Mouse (Mus musculus) gonadal fat pad, adult 2 months (tissue): Measurements from ENCODE around the gene Trim66. TPM values are rescaled to one million over a fixed set of nuclear protein-coding genes. Genes with fewer than 3 reads are reported as not detected.

ENCODE experiments used
- DNase-seq: peaks from one replicate; pipeline ENCODE4 v3.0.0-alpha.2; 2012; ENCODE audit warnings: low read depth
- polyA plus RNA-seq: library from polyadenylated mRNA; depleted of rRNA; stranded (reverse); fragments of >200 nt; gene quantifications from 2 replicates; pipeline ENCODE4 v1.2.3, GENCODE M21; 2012; rRNA removed

Gene Trim66
- polyA plus RNA-seq, 1 experiment: 0.27 TPM

DNA sequence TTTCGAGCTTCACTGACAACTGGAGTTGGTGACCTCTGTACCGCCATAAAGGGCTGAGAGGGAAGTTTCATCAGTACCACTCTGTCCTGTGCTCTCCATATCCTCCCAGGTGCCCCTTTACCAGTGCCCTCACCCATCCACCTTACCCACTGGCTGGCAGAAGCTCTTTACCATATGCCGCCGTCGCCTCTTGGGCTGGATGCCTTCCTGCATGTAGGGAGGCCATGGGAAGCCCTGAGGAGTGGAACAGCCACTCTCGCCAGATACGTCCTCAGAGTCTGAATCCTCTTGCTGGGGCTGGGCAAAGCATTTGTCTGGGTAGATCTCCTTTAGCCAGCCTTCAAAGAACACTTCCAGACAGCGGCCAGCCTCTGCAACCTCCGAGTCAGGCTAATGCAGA is 53.1 kb downstream of the Trim66 start:
- no peak for DNase-seq

DNA sequence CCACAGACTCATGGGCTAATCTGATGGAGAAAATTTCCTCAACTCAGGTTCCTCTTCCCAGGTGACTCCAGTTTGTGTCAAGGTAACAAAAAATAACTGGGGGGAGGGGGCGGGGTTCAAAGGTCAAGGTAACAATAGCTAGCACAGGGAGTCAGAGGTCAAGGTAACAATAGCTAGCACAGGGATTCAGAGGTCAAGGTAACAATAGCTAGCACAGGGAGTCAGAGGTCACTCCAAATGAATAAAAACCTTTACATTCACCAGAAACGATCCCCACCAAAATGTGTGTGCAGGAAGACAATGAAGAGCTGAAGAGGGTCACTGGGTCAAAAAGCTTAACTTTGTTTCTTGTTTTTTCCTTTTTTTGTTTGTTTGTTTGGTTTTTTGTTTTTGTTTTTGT is 59.9 kb downstream of the Trim66 start:
- DNase-seq: no peak

DNA sequence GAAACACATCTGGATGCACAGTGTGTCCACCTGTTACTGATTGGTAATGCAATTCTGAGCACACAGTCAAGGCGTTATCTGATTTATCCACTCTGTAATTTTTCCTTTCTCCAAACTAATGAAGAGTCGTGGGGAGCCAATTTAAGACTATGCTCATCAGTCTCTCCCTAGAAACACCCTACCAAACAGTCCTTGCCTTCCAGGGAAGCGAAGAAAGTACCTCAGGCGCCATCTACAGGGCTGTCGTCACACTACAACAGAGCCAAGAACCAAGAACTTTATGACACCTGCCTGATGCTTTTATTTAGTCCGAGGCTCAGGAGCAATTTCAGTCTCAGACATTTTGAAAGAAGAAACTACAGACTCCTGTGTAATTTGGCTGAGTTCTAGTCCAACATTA is 62.9 kb downstream of the Trim66 start:
- DNase-seq: no peak

DNA sequence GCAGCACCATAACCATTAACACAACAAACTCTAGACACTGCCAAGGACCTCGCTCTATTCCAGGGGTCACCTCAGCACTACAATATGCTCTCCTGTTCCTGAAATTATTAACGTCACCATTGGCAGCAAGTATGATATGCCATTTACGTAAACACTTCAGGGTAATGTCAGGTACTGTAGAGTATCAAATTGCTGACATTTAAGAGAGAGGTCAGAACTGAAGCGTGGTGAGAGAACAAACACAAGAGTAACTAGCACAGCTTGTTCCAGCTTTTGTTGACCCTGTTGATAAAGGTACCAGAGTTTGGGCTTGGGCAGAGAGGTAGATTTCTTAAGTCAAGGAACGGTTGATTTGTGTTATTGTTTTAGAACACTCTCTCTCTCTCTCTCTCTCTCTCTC is 65.2 kb downstream of the Trim66 start:
- no peak for DNase-seq

DNA sequence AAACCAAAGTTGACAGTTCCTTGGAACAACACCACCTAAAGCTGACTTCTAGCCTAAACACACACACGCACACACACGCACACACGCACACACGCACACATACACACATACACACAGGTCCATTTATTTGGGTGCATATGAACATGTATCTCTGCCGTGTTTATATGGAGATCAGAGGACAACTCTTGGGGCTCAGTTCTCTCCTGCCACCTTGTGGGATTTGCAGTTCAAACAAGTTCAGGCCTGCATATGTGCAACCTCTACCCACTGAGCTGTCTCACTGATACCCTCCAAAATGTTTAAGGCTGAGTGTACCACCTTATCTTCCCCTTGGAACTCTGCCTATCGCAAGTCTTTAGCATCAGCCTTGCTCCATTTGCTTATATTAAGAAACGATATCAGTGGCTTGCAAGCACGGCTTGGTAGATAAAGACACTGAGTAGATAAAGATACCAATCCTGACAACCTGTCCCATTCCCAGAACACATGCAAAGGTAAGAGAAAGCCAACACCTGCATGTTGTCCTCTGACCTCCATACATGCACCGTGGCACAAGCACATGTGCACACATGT is 67.2 kb downstream of the Trim66 start:
- no peak for DNase-seq

DNA sequence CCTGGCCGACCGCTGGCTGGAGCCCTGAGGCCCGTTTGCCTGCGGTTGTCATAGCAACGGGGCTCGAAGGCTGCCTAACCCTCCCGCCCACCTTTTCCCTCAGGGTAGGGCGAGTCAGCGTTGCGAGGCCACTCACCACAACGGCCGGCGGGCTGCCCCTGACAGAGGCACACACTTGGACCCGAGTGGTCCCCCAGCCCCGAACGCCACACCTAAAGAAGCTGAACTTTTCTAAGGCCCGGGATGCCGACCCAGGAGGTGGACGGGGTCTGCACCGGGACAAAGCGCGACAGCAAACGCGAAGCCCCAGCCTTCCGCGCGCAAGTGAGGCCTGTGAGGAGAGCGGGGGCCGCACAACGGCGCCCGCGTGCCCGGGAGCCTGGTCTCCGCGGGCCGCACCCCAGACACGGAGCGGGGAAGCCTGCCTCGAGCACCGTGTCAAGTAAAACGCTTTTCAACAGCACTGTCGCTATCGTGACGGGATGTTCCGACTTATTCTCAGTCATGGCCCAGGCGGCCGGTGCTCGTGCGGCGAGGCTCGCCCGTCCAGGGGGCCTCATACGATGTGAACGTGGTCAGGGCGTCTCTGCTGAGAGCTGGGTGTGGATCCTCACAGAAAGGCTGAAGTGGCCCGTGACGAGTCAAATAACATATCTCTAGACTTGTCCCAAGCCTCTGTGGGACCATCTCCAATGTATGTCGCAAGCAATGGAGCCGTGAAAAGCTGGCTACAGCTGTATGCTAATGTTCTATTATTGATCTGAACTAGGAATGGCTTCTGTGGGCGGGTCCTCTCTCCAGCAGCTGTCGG is 68.9 kb downstream of the Trim66 start, which contains the start of gene Stk33:
Gene Stk33 (minus strand): TSS at position 301 of the 811 bp plus-strand sequence.
- DNase-seq: no peak

DNA sequence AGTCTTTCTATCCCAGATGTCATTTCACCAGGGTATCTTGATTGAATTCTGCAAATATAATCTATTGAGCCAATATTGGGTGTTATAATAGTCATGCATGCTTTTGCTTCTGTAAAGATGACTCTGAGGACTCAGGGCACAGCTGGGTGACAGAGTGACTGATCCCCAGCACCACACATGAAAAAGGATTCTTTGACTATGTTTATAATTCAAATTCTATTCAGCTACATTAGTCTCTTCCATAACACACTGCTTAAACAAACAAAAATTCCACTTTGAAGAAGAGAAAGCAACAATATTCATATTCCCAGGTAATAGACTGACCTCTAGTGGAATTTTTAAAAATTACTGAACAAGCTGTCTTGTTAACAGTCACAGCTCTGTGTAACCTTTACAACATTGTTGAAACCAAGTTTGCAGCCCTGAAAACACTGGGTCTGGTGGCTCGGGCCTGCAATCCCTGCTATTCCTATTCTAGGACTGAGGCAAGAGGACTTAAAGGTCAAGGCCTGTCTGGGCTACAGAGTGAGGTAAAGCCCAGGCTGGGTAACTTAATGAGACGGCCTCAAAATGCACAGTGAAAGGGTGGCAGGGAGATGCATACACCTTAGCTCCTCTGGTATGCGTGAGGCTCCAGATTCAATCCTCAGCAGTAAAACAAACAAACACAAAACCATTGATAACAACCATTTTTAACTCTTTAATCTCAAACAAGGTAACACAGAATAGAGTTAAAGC is 83.3 kb downstream of the Trim66 start:
- DNase-seq: no peak

DNA sequence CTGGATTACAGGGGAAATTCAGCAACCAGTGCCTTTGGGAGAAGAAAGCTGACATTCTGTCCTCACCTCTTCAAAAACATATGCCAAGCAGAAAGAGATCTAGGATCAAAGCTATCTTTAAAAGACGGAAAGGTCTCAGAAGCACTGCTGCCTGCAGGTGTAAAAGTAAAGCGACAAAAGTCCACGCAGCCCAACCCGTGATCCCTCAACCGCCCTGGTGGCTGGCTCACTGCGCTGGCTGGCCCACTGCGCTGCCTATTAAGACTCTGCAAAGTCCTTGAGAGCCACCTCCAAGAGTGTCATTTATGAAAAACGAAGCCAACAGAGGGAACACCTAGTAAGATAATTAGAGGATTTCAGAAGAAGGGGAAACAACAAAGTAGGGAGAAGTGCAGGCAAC is 85.1 kb downstream of the Trim66 start:
- DNase-seq: no peak

DNA sequence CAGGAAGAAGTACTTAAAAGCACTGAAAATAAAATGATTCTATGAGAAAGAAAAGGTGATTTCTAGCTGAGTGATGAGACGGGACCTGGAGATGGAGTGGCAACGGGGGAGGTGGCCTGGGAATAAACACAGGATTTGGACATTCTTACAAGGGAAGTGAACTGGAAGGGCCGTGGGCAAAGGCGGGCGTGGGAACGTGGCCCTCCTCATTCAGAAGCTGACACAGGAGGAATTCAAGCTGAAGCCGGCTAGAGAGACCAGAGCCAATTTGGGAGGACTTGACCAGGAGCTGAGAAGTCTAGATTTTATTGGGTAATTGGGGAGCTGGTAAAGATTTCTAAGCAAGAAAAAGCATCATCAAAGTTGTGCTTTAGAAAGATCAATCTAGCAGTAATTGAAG is 102.4 kb downstream of the Trim66 start:
- DNase-seq: no peak

DNA sequence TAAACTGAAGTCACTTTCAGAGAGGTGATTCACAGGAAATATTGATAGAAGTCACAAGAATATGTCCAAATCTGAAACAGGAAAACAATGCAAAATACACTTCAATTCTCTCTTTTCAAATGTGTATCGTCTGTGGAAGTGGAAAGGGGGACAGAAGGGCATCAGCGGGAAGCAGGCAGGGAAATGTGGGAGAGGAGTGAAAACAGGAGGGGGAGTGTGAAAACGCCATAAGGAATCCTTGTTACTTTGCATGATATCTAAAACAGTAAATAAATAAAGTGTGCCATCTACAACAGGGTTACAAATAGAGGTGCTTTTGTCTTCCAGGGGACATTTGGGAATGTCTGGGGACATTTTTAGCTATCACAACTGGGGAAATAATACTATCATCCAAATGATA is 108.6 kb downstream of the Trim66 start:
- no peak for DNase-seq

Other genes with a start within 250 kb of the Trim66 start
- gene Stk33, start 69.1 kb downstream of the Trim66 start, polyA plus RNA-seq: 0.93 and 1.2 TPM in 2 replicates
- gene Rpl27a, start 11.0 kb upstream of the Trim66 start, polyA plus RNA-seq: 355 and 393 TPM in 2 replicates
- 35.8 and 51.2 TPM in 2 replicates for gene St5, start 195.5 kb upstream of the Trim66 start, polyA plus RNA-seq
- gene Akip1, start 195.6 kb upstream of the Trim66 start, polyA plus RNA-seq: 14.1 and 19.7 TPM in 2 replicates
- 1.8 and 2.6 TPM in 2 replicates for gene BC051019, start 215.7 kb upstream of the Trim66 start, polyA plus RNA-seq
- 0.27 and 0.65 TPM in 2 replicates for gene Ascl3, start 223.6 kb upstream of the Trim66 start, polyA plus RNA-seq
- gene Tmem9b, start 244.7 kb upstream of the Trim66 start, polyA plus RNA-seq: 48.1 and 51.9 TPM in 2 replicates